Mouse (Mus musculus) bone marrow macrophage, adult 2 months (primary cell): Measurements from ENCODE around the gene Lalba.

ENCODE experiments used
- CTCF ChIP-seq: IDR thresholded peaks from 2 replicates; pipeline ENCODE4 v1.5.1; 2012; ENCODE audit warnings: low read depth, mild to moderate bottlenecking, low read length, moderate library complexity
- POLR2A ChIP-seq: IDR thresholded peaks from 2 replicates; pipeline ENCODE4 v1.6.1; 2012; ENCODE audit warnings: mild to moderate bottlenecking, low read depth, low read length, borderline replicate concordance

DNA sequence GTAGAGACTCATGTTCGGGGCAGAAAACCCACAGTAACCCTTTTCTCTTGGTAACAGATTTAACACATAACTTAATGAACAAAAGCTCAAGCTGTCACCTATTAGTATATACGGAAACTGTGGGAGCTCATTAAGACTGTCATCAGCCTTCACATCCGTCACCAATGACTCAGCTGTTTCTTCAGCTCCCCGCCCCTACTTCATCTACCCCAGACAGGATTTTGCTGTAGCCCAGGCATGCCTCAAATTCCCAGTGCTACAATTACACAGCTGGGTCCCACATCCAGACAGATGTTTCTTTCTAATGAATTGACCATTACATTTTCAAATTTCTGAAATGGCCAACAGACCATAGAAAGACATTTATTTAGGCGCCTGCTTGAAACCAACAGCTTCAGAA lies 43.5 kb upstream of the Lalba start:
- no peak for TF ChIP-seq POLR2A
- TF ChIP-seq CTCF, result no peak
